Mouse (Mus musculus): ENCODE measurements around the gene Atp2a1. TPM values are rescaled to one million over a fixed set of nuclear protein-coding genes. Genes with fewer than 3 reads are reported as not detected.

Atp2a1 gene
- 1.8 TPM for polyA plus RNA-seq (2014; fragmentation: Illumina TruSeq; extraction: RNeasy Lipid Tissue Mini Kit (QIAGEN cat#74804); ENCODE audit: insufficient read depth, low read depth, low replicate concordance)

DNA sequence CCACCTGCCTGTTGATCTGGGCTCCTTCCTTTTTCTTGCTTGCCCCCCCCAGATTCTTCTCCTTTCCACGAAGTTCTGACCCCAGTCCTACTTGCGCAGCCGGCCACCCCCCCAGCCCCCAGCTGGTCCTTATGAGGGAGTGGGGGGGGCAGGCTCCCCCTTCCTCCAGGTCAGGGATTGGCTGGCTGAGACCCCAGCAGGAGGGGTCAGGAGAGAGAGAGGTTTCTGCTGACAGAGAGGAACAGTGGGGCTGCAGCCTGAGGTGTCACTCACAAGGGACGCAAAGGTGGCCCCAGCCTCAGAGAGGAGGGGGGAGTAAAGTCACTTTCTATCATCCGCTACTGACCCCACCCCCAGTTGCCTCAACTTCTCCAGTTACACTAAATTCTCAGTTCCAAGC, at the start of gene Atp2a1:
TSS of gene Atp2a1 (minus strand) at position 105 of the 400 bp plus-strand sequence.

GRCm38 (mm10) chr7:126503273-126503878, 40.5 kb upstream of the Atp2a1 start, which contains the start of gene Atxn2l:
Atxn2l (minus strand) TSS chr7:126503437.

GRCm38 (mm10) chr7:126487052-126487483, 24.2 kb upstream of the Atp2a1 start, which contains the start of gene Tufm:
Tufm (plus strand) TSS chr7:126487361.

DNA sequence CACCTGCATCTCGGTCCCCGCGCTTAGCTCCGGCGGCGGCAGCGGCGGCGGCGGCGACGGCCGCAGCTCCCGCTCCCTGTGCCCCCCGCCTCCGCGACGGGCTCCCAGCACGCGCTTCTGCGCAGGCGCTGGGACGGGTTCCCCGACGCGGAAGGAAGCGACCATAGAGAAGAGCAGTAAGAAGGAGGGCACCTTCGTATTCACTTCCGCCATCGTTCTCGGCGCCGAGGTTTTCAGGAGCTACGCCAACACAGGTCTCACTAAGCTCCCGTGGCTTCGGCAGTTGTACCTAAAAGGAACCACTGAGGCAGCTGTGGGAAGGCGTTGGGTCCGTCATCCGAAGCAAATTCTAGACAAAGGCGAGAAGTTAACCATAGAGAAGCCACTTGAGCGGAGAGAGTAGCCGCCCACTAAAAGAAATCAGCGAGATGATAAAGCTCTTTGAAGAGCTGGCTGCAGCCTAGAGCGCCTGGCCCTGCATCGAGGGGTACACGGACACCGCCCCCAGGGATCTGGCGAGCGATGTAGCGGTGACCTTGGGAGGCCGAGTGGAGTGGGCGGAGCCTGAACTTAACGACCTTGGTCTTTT, 12.2 kb upstream of the Atp2a1 start, which contains the start of gene Sh2b1:
TSS of gene Sh2b1 (minus strand) at position 432 of the 589 bp plus-strand sequence.

DNA sequence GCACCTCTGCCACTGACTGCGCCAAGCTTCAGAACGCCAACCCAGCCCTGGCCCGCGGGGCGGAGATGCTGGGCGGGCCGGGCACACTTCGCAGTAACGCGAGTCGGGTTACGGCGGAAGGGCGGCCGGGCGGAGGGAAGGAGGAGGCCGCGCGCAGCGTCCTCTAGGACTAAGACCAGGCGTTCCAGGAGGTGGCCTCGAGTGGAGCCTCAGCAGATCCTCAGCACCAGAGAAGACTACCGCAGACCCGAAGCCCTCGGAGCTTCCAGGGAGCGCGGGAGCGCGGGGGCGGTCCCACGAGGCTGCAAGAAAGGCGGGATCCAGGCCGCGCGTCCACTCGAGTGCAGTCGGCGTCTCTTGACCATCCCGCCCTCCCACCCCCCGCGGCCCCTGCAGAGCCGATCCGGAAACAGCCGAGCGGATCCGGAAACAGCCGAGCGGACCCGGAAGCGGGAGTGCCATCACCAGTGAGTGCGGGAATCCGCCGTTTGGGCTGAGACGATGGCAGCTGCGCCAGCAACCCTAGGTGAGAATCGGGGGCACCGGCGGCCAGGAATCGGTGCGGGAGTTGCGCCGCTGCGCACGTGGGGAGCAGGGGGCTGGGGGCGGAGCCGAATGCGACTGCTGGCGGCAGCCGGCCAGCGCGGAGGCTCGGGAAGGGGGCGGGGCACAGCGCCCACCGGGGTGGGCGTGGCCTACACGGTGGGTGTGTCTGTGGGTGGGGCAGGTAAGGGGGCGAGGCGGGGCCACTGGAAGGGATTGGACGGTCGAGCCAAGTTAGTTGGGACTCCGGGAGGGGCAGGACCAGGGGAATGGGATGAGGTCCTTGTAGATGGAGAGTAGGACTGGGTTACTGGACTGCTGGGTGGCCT, 34.0 kb downstream of the Atp2a1 start, which contains the start of gene Rabep2:
TSS of gene Rabep2 (plus strand) at position 129 of the 872 bp plus-strand sequence.

DNA sequence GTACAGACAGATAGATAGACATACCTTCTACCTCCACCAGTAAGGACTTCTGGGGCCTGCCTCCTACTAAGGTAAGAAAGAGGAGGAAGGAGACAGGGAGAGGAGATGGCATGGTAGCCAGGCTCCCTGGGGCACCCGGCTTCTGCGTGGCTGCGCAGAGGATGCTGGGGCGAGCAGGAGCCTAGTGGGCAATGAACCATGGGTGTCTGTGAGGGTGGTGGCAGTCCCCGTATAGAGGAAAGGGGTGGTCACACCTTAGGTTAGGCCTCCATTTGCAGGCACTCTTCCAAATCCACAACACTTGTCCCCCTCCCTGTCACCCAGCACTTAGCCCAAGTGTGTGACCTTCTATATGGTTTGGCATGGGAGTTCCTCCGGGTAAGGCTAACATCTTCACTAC, 48.2 kb downstream of the Atp2a1 start, which contains the start of gene Cd19:
TSS of gene Cd19 (minus strand) at position 165 of the 400 bp plus-strand sequence.

DNA sequence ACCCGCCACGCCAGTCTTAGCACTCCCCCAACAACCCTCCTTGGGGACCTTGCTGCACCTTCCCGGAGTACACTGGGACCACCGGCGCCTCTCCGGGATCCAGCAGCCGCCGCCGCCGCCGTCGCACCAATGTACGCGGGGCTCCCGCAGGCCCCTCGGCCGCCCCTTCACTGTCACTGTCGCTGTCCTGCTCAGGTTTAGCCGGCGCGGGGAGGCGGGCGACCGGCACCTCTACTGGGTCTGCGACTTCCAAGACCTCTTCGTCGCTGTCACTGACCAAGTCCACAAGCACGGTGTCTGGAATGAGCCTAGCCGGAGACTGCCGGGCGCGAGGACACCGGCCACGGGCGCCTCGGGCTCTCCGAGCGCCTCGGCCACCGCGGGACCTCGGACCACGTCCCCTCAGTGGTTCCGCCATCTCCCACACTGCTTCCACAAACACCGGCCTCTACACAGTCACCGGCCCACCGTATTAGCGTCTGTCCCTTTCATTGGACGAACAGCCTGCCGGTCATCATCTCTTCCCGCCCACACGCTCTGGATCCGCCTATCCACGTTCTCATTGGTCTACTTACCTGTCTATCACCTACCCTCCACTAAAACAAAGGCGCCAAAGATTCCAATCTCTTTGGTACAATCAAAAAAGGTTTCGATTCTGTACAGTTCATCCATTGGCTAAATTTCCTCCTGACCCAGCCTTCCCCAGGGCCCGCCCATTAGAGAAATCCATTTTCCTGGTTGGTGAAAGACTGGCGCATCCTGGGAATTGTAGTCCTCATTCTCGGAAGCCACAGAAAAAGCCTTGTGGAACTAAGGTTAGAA, 66.4 kb downstream of the Atp2a1 start, which contains the start of gene Nfatc2ip:
TSS of gene Nfatc2ip (minus strand) at position 440 of the 822 bp plus-strand sequence.

Other genes starting within 250 kb of the Atp2a1 start
- gene Sbk1, start 190.5 kb downstream of the Atp2a1 start, polyA plus RNA-seq (2014; fragmentation: Illumina TruSeq; extraction: RNeasy Lipid Tissue Mini Kit (QIAGEN cat#74804); ENCODE audit: insufficient read depth, low read depth, low replicate concordance) = 7.7 TPM
- 14.7 TPM for gene Lat, start 93.5 kb downstream of the Atp2a1 start, polyA plus RNA-seq (2014; fragmentation: Illumina TruSeq; extraction: RNeasy Lipid Tissue Mini Kit (QIAGEN cat#74804); ENCODE audit: insufficient read depth, low read depth, low replicate concordance)
- 37.2 TPM for gene Spns1, start 85.7 kb downstream of the Atp2a1 start, polyA plus RNA-seq (2014; fragmentation: Illumina TruSeq; extraction: RNeasy Lipid Tissue Mini Kit (QIAGEN cat#74804); ENCODE audit: insufficient read depth, low read depth, low replicate concordance)
- 4.5 TPM for gene Nfatc2ip, start 66.4 kb downstream of the Atp2a1 start, polyA plus RNA-seq (2014; fragmentation: Illumina TruSeq; extraction: RNeasy Lipid Tissue Mini Kit (QIAGEN cat#74804); ENCODE audit: insufficient read depth, low read depth, low replicate concordance)
- gene Cd19, start 48.2 kb downstream of the Atp2a1 start, polyA plus RNA-seq (2014; fragmentation: Illumina TruSeq; extraction: RNeasy Lipid Tissue Mini Kit (QIAGEN cat#74804); ENCODE audit: insufficient read depth, low read depth, low replicate concordance) = 18.3 TPM
- 14.1 TPM for gene Rabep2, start 34.3 kb downstream of the Atp2a1 start, polyA plus RNA-seq (2014; fragmentation: Illumina TruSeq; extraction: RNeasy Lipid Tissue Mini Kit (QIAGEN cat#74804); ENCODE audit: insufficient read depth, low read depth, low replicate concordance)
- 17.9 TPM for gene Sh2b1, start 12.3 kb upstream of the Atp2a1 start, polyA plus RNA-seq (2014; fragmentation: Illumina TruSeq; extraction: RNeasy Lipid Tissue Mini Kit (QIAGEN cat#74804); ENCODE audit: insufficient read depth, low read depth, low replicate concordance)
- gene Tufm, start 24.3 kb upstream of the Atp2a1 start, polyA plus RNA-seq (2014; fragmentation: Illumina TruSeq; extraction: RNeasy Lipid Tissue Mini Kit (QIAGEN cat#74804); ENCODE audit: insufficient read depth, low read depth, low replicate concordance) = 43.5 TPM
- gene Atxn2l, start 40.3 kb upstream of the Atp2a1 start, polyA plus RNA-seq (2014; fragmentation: Illumina TruSeq; extraction: RNeasy Lipid Tissue Mini Kit (QIAGEN cat#74804); ENCODE audit: insufficient read depth, low read depth, low replicate concordance) = 21.0 TPM
- 62.9 TPM for gene Eif3c, start 103.3 kb upstream of the Atp2a1 start, polyA plus RNA-seq (2014; fragmentation: Illumina TruSeq; extraction: RNeasy Lipid Tissue Mini Kit (QIAGEN cat#74804); ENCODE audit: insufficient read depth, low read depth, low replicate concordance)
- gene Apobr, start 121.8 kb upstream of the Atp2a1 start, polyA plus RNA-seq (2014; fragmentation: Illumina TruSeq; extraction: RNeasy Lipid Tissue Mini Kit (QIAGEN cat#74804); ENCODE audit: insufficient read depth, low read depth, low replicate concordance) = 8.5 TPM
- 29.4 TPM for gene Cln3, start 122.7 kb upstream of the Atp2a1 start, polyA plus RNA-seq (2014; fragmentation: Illumina TruSeq; extraction: RNeasy Lipid Tissue Mini Kit (QIAGEN cat#74804); ENCODE audit: insufficient read depth, low read depth, low replicate concordance)
- 0.32 TPM for gene Il27, start 131.8 kb upstream of the Atp2a1 start, polyA plus RNA-seq (2014; fragmentation: Illumina TruSeq; extraction: RNeasy Lipid Tissue Mini Kit (QIAGEN cat#74804); ENCODE audit: insufficient read depth, low read depth, low replicate concordance)
- 293 TPM for gene Nupr1, start 167.8 kb upstream of the Atp2a1 start, polyA plus RNA-seq (2014; fragmentation: Illumina TruSeq; extraction: RNeasy Lipid Tissue Mini Kit (QIAGEN cat#74804); ENCODE audit: insufficient read depth, low read depth, low replicate concordance)
- 42.0 TPM for gene Sgf29, start 186.2 kb upstream of the Atp2a1 start, polyA plus RNA-seq (2014; fragmentation: Illumina TruSeq; extraction: RNeasy Lipid Tissue Mini Kit (QIAGEN cat#74804); ENCODE audit: insufficient read depth, low read depth, low replicate concordance)
- 90.2 TPM for gene Sult1a1, start 213.3 kb upstream of the Atp2a1 start, polyA plus RNA-seq (2014; fragmentation: Illumina TruSeq; extraction: RNeasy Lipid Tissue Mini Kit (QIAGEN cat#74804); ENCODE audit: insufficient read depth, low read depth, low replicate concordance)
- 50.0 TPM for gene Bola2, start 232.3 kb upstream of the Atp2a1 start, polyA plus RNA-seq (2014; fragmentation: Illumina TruSeq; extraction: RNeasy Lipid Tissue Mini Kit (QIAGEN cat#74804); ENCODE audit: insufficient read depth, low read depth, low replicate concordance)
- gene Slx1b, start 232.7 kb upstream of the Atp2a1 start, polyA plus RNA-seq (2014; fragmentation: Illumina TruSeq; extraction: RNeasy Lipid Tissue Mini Kit (QIAGEN cat#74804); ENCODE audit: insufficient read depth, low read depth, low replicate concordance) = 7.2 TPM
- 175 TPM for gene Coro1a, start 244.7 kb upstream of the Atp2a1 start, polyA plus RNA-seq (2014; fragmentation: Illumina TruSeq; extraction: RNeasy Lipid Tissue Mini Kit (QIAGEN cat#74804); ENCODE audit: insufficient read depth, low read depth, low replicate concordance)